Mouse (Mus musculus): Measurements from ENCODE around the gene Sh3gl3. TPM values are rescaled to one million over a fixed set of nuclear protein-coding genes. Genes with fewer than 3 reads are reported as not detected.
A peak's percentile ranks its signal among the peaks of the same experiment; 100 is the strongest.
"Not testable (repeated sequence)": the region's sequence is repeated elsewhere in the genome, so short reads cannot be mapped to it uniquely, and the experiment has no call there.

The Sh3gl3 gene
- polyA plus RNA-seq, 1 experiment from 2014 or later = 10.2 TPM

- Histone ChIP-seq H3K27me3 (replicated peaks) (no peaks in the 10 kb centered on the region), H3K4me1 (no peaks in the 10 kb centered on the region), H3K27ac (no peak overlapping the region), H3K4me2 (no peak overlapping the region), H3K9me3 (no peaks in the 10 kb centered on the region), H3K4me3 (replicated peaks) (no peak overlapping the region), H3K9ac (no peak overlapping the region), H3K36me3 (no peaks in the 10 kb centered on the region)
- WGBS = 11% methylated on average over 1 of the region's 1 CpGs
- no peak for ATAC-seq (ENCODE audit: insufficient read depth, low FRiP score, low read depth)
Observed at GRCm38 (mm10) chr7:82269948-82270347, 96.3 kb downstream of the Sh3gl3 start.

DNA sequence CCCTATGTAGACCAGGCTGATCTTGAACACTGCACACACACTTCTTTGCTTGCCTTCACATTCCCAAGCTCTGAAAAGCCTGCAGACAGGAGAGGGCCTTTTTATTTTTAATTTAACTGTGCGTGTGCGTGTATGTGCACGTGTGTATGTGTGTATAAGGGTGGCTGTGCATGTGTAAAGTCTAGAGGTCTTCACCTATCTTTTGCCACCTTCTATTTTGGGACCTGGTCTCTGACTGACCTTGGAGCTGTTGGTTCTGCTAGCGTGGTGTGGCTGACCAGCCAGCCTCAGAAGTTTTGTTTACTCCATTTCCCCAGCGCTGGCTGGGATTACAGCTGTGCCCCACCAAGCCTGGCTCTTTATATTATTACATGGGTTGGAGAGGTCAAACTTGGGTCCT is 98.1 kb downstream of the Sh3gl3 start:
- no peaks in the 10 kb centered on the region for H3K36me3 ChIP-seq
- no peak overlapping the region for H3K4me3 ChIP-seq (replicated peaks)
- no peak overlapping the region for H3K9ac ChIP-seq
- ATAC-seq (ENCODE audit: insufficient read depth, low FRiP score, low read depth) = no peak
- H3K4me1 ChIP-seq = no peaks in the 10 kb centered on the region
- no peak overlapping the region for H3K4me2 ChIP-seq
- 65% methylated on average over 5 of the region's 5 CpGs for WGBS
- H3K27me3 ChIP-seq (replicated peaks) = no peaks in the 10 kb centered on the region
- no peaks in the 10 kb centered on the region for H3K9me3 ChIP-seq
- H3K27ac ChIP-seq = no peak overlapping the region

DNA sequence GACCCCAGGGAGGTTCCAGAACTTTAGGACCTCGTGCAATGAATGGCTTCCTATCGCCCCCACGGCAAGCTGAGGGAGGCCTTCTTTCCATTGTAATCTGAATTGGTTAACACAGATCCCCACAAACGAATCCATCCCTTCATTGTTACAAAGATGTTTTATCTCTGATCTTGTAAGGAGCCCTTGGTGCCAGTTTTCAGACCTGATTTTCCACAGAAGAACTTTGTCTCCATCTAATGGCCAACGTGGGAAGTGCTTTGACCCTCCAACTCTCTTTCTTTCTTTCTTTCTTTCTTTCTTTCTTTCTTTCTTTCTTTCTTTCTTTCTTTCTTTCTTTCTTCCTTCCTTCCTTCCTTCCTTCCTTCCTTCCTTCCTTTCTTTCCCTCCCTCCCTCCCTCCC is 99.2 kb downstream of the Sh3gl3 start:
- H3K9ac ChIP-seq; H3K36me3 ChIP-seq; H3K4me3 ChIP-seq (replicated peaks); H3K27me3 ChIP-seq (replicated peaks); ATAC-seq (ENCODE audit: insufficient read depth, low FRiP score, low read depth); H3K9me3 ChIP-seq; H3K4me1 ChIP-seq; H3K4me2 ChIP-seq; H3K27ac ChIP-seq: not testable (repeated sequence)
- 28% methylated on average over 5 of the region's 5 CpGs for WGBS

- no peak overlapping the region for H3K27ac ChIP-seq
- no peaks in the 10 kb centered on the region for H3K4me1 ChIP-seq
- H3K9ac ChIP-seq = no peak overlapping the region
- no peak for ATAC-seq (ENCODE audit: insufficient read depth, low FRiP score, low read depth)
- no peak overlapping the region for H3K4me3 ChIP-seq (replicated peaks)
- 41% methylated on average over 19 of the region's 19 CpGs for WGBS
- no peaks in the 10 kb centered on the region for H3K9me3 ChIP-seq
- H3K36me3 ChIP-seq = no peaks in the 10 kb centered on the region
- no peak overlapping the region; the same call in 1 of the 2 replicates for H3K4me2 ChIP-seq
- H3K27me3 ChIP-seq (replicated peaks) = no peaks in the 10 kb centered on the region
Observed at GRCm38 (mm10) chr7:82274011-82274709, 100.5 kb downstream of the Sh3gl3 start.

- Histone ChIP-seq H3K27ac (no peak overlapping the region), H3K4me2 (no peak overlapping the region), H3K27me3 (replicated peaks) (no peaks in the 10 kb centered on the region), H3K4me1 (no peaks in the 10 kb centered on the region), H3K4me3 (replicated peaks) (no peak overlapping the region), H3K36me3 (no peaks in the 10 kb centered on the region), H3K9me3 (no peaks in the 10 kb centered on the region), H3K9ac (no peak overlapping the region)
- 87% methylated on average over 5 of the region's 5 CpGs for WGBS
- ATAC-seq (ENCODE audit: insufficient read depth, low FRiP score, low read depth) = no peak
Observed at GRCm38 (mm10) chr7:82274975-82275374, 101.3 kb downstream of the Sh3gl3 start.

DNA sequence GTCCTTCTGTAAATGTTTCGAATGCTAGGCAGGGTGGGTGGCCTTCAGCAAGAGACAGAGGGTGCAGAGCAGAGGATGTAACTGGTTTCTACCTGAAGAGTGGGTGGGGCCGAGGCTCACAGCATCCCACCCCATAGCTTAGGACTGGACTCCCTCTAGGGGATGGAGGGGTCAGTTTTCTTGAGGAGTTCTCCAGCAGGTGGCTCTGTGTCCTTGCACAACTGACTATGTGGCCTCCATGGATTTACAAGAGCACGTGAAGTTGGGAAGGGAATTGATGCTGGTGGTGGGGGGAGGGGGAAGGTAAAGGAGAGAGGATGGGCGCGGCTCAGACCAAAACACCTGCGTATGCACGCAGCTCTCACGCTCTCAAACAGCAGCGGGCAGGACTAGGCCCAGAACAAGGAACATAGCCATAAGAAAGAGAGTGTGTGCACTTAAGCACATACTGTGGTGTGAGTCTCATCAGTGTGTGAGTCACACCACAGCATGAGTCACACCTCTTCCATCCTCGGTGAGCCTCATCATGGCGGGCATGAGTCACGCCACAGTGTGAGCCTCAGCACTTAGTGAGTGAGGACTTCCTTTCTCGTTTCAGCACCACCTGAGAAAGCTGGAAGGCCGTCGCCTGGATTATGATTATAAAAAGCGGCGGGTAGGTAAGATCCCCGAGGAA is 102.0 kb downstream of the Sh3gl3 start:
- WGBS = 67% methylated on average over 18 of the region's 18 CpGs
- H3K9ac ChIP-seq = no peak overlapping the region
- H3K36me3 ChIP-seq = no peaks in the 10 kb centered on the region
- no peak overlapping the region for H3K27ac ChIP-seq
- H3K9me3 ChIP-seq = no peaks in the 10 kb centered on the region
- no peaks in the 10 kb centered on the region for H3K27me3 ChIP-seq (replicated peaks)
- peak; percentile 31; the same call in 1 of the 2 replicates for ATAC-seq (ENCODE audit: insufficient read depth, low FRiP score, low read depth)
- no peak overlapping the region for H3K4me3 ChIP-seq (replicated peaks)
- no peak overlapping the region for H3K4me2 ChIP-seq
- no peaks in the 10 kb centered on the region for H3K4me1 ChIP-seq

DNA sequence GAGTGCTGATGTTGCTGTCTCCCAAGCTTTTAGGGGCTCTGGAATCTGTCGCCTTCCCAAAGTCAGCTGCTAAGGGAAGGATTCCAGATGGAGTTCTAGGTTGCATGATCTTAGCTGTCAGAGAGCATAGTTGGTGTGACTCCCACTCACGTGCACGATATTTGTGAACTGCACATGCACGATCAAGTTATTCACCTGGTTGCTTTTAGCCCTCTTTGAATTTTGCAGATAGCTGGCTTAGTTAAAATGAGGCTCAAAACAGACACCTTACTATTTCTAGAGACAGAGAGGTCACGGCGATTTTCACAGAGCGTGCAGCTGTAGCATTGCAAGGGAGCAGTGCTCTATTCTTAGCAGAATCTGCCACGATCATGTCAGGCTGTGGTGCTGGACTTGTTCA is 108.4 kb downstream of the Sh3gl3 start:
- Histone ChIP-seq H3K4me3 (replicated peaks) (no peak overlapping the region), H3K4me1 (no peaks in the 10 kb centered on the region), H3K36me3 (no peaks in the 10 kb centered on the region), H3K27ac (no peak overlapping the region), H3K27me3 (replicated peaks) (no peaks in the 10 kb centered on the region), H3K4me2 (no peak overlapping the region), H3K9me3 (no peaks in the 10 kb centered on the region), H3K9ac (no peak overlapping the region)
- WGBS = 73% methylated on average over 8 of the region's 8 CpGs
- no peak for ATAC-seq (ENCODE audit: insufficient read depth, low FRiP score, low read depth)

GRCm38 (mm10) chr7:82282464-82282863 is 108.8 kb downstream of the Sh3gl3 start:
- Histone ChIP-seq H3K36me3 (no peaks in the 10 kb centered on the region), H3K27ac (no peak overlapping the region), H3K4me3 (replicated peaks) (no peak overlapping the region), H3K27me3 (replicated peaks) (no peaks in the 10 kb centered on the region), H3K4me2 (no peak overlapping the region), H3K9me3 (no peaks in the 10 kb centered on the region), H3K9ac (no peak overlapping the region), H3K4me1 (no peaks in the 10 kb centered on the region)
- ATAC-seq (ENCODE audit: insufficient read depth, low FRiP score, low read depth) = no peak
- WGBS = 78% methylated on average over 13 of the region's 13 CpGs

DNA sequence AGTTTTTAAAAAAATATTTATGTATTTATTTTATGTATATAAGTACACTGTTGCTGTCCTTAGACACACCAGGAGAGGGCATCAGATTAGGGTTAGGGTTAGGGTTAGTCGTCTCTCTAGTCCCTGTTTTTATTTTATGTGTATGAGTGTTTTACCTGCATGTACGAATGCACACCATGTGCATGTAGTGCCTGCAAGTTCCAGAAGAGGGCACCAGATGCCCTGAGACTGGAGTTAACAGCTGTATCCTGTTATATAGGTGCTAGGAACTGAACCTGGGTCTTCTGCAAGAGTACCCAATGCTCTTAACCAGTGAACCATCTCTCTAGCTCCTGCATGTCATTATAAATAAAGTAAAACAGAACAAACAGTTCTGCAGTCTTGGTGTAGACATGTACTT is 113.6 kb downstream of the Sh3gl3 start:
- Histone ChIP-seq H3K36me3 (no peaks in the 10 kb centered on the region), H3K27ac (no peak overlapping the region), H3K4me1 (no peaks in the 10 kb centered on the region), H3K4me3 (replicated peaks) (no peak overlapping the region), H3K9ac (no peak overlapping the region), H3K27me3 (replicated peaks) (no peaks in the 10 kb centered on the region), H3K9me3 (no peaks in the 10 kb centered on the region), H3K4me2 (no peak overlapping the region)
- ATAC-seq (ENCODE audit: insufficient read depth, low FRiP score, low read depth) = no peak
- 74% methylated on average over 2 of the region's 2 CpGs for WGBS

- H3K4me1 ChIP-seq = peaks cover 14% of the 10 kb centered on the region
- H3K27me3 ChIP-seq (replicated peaks) = no peaks in the 10 kb centered on the region
- WGBS = 58% methylated on average over 7 of the region's 7 CpGs
- no peak overlapping the region for H3K27ac ChIP-seq
- no peaks in the 10 kb centered on the region for H3K9me3 ChIP-seq
- no peak overlapping the region for H3K4me3 ChIP-seq (replicated peaks)
- H3K9ac ChIP-seq = no peak overlapping the region
- no peak for ATAC-seq (ENCODE audit: insufficient read depth, low FRiP score, low read depth)
- H3K4me2 ChIP-seq = no peak overlapping the region
- H3K36me3 ChIP-seq = no peaks in the 10 kb centered on the region
Observed at GRCm38 (mm10) chr7:82293441-82293840, 119.8 kb downstream of the Sh3gl3 start.

DNA sequence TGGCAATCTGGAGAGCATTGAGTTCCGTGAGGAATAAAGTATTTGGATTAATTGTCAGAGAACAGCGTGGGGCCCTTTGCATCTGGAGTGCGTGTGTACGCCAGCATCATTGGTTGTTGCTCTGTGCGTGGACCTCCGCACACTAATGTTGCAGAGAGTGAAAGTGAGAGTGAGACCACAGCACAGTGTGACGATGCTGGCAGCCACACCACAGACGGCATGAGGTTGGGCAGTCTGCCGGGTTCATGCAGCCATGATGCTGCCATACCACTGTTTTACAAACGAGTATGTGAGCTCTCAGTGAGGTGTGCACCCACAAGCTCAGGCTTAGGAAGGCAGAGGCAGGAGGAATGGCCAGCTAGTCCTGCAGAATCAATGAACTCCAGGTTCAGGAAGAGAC is 120.4 kb downstream of the Sh3gl3 start:
- no peaks in the 10 kb centered on the region for H3K36me3 ChIP-seq
- no peak for ATAC-seq (ENCODE audit: insufficient read depth, low FRiP score, low read depth)
- H3K27me3 ChIP-seq (replicated peaks) = no peaks in the 10 kb centered on the region
- H3K9ac ChIP-seq = no peak overlapping the region
- no peaks in the 10 kb centered on the region for H3K9me3 ChIP-seq
- no peak overlapping the region for H3K4me2 ChIP-seq
- no peak overlapping the region for H3K27ac ChIP-seq
- H3K4me1 ChIP-seq = peaks cover 14% of the 10 kb centered on the region
- H3K4me3 ChIP-seq (replicated peaks) = no peak overlapping the region
- 74% methylated on average over 10 of the region's 10 CpGs for WGBS

- Histone ChIP-seq H3K4me3 (replicated peaks) (no peak overlapping the region), H3K4me1 (peaks cover 14% of the 10 kb centered on the region), H3K27me3 (replicated peaks) (no peaks in the 10 kb centered on the region), H3K9me3 (no peaks in the 10 kb centered on the region), H3K9ac (no peak overlapping the region), H3K4me2 (no peak overlapping the region), H3K36me3 (no peaks in the 10 kb centered on the region), H3K27ac (no peak overlapping the region)
- ATAC-seq (ENCODE audit: insufficient read depth, low FRiP score, low read depth) = no peak
- 56% methylated on average over 2 of the region's 2 CpGs for WGBS
Observed at GRCm38 (mm10) chr7:82294611-82295010, 121.0 kb downstream of the Sh3gl3 start.

All from stomach, embryonic 15.5 days (tissue).